Mouse (Mus musculus): ENCODE results near the gene Vwa7.
"Not testable (repeated sequence)": the region's sequence is repeated elsewhere in the genome, so short reads cannot be mapped to it uniquely, and the experiment has no call there.

The Vwa7 gene

DNA sequence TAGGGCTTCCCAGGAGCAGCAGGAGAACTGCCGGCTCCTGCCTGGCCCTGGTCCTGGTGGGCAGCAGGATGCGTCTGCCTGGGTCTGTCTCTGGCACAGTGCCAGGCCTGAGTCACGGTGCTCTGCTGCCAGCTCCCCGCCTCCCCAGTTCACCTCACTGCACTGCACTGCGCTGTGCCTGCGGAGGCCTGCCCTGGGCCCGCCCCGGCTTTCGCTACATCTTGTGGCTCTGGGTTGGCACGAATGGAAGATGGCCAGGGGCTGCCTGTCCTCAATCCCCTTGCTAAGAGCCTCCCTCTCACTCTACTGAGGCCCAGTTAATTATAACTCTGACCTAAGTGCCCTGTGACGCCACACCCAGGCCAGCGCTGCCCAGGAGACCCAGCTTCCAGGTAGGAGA, at the start of gene Vwa7:
Vwa7 (plus strand) TSS at position 204 of the 400 bp plus-strand sequence.
- peak; percentile 60 to 82 for DNase-seq (ENCODE audit: low spot score in 2 of 2)

DNA sequence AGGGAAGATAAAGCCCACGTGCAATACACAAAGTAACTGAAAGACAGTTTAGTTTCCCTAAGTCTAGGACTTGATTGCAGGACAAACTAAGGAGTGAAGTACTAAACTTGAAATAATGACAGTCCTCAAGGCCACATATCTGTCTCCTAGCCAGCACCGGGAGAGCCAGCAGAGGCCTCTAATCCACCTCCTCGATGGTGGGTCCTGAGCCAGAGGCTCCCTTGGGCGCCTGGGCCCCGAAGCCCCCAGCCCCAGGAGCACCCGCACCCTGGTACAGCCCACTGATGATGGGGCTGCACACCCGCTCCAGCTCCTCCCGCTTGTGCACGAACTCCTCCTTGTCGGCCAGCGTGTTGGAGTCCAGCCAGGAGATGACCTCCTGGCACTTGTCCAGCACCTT, 46.6 kb upstream of the Vwa7 start, which contains the start of gene Gm20481:
Gm20481 (plus strand) TSS at position 91 of the 400 bp plus-strand sequence.
- not testable (repeated sequence) for DNase-seq (ENCODE audit: low spot score in 2 of 2)

DNA sequence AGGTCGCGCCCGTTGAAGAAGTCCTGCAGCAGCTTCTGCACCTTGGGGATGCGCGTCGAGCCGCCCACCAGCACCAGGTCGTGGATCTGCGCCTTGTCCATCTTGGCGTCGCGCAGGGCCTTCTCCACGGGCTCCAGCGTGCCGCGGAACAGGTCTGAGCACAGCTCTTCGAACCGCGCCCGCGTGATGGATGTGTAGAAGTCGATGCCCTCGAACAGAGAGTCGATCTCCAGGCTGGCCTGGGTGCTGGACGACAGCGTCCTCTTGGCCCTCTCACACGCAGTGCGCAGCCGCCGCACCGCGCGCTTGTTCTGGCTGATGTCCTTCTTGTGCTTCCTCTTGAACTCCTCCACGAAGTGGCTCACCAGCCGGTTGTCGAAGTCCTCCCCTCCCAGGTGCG, 45.5 kb upstream of the Vwa7 start:
- DNase-seq (ENCODE audit: low spot score in 2 of 2), result not testable (repeated sequence)

DNA sequence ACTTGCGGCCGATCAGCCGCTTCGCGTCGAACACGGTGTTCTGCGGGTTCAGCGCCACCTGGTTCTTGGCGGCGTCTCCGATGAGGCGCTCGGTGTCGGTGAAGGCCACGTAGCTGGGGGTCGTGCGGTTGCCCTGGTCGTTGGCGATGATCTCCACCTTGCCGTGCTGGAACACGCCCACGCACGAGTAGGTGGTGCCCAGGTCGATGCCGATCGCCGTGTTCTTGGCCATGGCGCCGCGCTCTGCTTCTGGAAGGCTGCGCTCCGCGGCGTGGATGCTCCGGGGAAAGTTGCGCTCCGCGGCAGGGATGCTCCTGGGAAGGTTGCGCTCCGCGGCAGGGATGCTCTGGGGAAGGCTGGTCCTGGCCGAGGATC, 44.7 kb upstream of the Vwa7 start:
- not testable (repeated sequence) for DNase-seq (ENCODE audit: low spot score in 2 of 2)

DNA sequence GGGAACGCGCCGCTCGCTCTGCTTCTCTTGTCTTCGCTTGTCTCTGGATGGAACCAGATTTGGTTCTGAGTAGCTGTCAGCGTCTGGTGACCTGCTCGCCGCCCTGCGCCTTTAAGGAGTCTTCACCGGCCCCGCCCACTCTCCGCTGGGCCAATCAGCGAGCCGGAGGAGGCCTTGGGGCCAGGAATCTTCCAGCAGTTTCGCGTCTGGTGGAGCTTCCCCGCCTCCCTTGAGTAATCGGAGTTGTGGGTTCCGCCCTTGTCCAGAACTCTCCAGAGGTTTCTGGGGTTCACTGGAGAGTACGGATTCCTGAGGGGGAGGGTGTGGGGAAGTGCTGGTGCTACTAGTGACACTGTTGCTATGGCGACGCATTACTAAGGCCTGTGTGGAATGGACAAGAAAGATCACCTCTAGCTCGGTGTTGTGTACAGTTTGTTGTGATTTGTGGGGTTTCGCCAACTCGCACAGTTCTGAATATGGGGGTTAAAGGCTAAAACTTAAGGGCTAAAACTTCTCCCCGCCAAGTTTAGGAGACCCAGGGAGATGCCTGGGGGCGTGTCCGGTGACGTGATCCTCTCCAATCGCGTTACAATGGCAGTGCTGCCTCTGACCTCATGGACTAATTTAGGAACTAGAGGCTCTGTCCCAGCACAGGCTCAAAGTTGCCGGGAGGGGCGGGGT, 44.2 kb upstream of the Vwa7 start, which contains the start of the genes Hspa1a and Hspa1l:
Hspa1a (minus strand) TSS at position 88 of the 681 bp plus-strand sequence.
Hspa1l (plus strand) TSS at position 635 of the 681 bp plus-strand sequence.
- peak; percentile 39 to 56 for DNase-seq (ENCODE audit: low spot score in 2 of 2)

DNA sequence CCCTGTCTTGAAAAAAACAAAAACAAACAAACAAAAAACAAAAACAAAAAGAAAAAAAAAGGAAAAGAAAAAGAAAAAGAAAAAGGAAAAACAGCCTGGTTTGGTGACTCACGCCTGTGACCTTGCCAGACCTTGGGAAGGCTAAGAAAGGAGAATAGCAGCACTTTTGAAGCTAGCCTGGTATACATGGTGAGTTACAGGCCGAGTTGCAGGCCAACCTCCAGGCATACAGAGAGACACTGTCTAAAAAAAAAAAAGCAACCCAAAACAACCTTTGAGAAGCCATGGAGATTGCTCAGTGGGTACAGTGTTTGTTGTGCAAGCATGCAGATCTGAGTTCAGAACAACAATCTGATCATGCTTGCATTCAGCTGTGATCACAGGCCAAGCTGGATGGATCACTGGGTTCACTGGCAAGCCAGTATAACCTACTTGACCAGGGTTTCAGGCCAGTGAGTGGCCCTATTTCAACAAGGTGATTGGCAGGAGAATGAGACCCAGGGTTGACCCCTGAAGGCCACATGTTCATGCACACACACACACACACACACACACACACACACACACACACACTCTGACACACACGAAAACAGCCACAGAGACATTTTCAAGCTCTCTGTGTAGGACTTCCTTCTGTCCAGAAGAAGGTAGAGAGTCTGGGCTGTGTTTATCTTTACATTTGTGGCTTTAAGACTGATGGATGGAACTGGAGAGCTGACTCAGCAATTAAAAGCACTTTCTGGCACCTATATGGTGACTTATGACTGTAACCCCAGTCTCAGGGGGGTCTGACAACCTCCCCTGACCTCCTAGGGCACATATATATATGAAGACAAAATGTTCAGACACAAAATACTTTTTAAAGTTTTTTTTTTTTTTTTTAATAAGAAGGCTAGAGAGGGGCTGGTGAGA, 40.5 kb upstream of the Vwa7 start:
- no peak for DNase-seq (ENCODE audit: low spot score in 2 of 2)

DNA sequence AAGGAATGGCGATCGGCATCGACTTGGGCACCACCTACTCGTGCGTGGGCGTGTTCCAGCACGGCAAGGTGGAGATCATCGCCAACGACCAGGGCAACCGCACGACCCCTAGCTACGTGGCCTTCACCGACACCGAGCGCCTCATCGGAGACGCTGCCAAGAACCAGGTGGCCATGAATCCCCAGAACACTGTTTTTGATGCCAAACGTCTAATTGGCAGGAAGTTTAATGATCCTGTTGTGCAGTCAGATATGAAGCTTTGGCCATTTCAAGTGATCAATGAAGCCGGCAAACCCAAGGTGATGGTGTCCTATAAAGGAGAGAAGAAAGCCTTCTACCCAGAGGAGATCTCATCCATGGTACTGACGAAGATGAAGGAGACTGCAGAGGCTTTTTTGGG, 39.4 kb upstream of the Vwa7 start:
- no peak for DNase-seq (ENCODE audit: low spot score in 2 of 2)

DNA sequence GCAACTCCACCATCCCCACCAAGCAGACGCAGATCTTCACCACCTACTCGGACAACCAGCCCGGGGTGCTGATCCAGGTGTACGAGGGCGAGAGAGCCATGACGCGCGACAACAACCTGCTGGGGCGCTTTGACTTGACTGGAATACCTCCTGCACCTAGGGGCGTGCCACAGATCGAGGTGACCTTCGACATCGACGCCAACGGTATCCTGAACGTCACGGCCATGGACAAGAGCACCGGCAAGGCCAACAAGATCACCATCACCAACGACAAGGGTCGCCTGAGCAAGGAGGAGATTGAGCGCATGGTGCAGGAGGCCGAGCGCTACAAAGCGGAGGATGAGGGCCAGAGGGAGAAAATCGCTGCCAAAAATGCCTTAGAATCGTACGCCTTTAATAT, 38.1 kb upstream of the Vwa7 start:
- DNase-seq (ENCODE audit: low spot score in 2 of 2), result no peak

DNA sequence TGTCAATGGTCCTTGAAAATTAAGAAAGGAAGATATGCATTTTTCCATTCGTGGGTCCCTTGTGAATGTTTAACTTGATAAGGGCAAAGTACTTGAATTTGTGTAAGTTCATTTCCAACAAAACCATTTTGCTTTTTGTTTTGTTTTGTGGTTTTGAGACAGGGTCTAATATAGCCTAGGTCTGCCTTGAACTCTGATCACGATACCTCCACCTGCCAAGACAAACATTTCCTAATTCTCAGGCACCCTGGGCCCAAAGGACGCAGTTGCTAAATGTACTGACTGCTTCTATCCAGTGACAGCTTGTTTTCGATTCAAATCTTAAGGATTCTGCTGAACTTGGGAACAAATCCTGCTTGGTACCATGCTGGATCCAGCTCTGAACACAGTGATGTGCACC, 36.7 kb upstream of the Vwa7 start:
- no peak for DNase-seq (ENCODE audit: low spot score in 2 of 2)

DNA sequence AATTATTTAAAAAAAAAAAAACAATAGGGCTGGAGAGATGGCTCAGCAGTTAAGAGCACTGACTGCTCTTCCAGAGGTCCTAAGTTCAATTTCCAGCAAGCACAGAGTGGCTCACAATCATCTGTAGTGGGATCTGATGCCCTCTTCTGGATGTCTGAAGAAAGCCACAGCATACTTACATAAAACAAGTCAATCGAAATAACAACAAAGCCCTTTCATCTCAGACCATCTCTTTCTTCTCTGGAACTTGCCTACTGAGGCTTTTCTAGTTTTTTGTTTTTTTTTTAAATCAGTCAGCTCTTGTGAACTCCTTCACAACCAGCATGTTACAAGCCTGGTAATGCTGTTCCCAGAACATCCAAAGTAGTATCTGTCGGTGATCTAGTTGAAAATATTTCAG, 35.7 kb upstream of the Vwa7 start:
- no peak for DNase-seq (ENCODE audit: low spot score in 2 of 2)

DNA sequence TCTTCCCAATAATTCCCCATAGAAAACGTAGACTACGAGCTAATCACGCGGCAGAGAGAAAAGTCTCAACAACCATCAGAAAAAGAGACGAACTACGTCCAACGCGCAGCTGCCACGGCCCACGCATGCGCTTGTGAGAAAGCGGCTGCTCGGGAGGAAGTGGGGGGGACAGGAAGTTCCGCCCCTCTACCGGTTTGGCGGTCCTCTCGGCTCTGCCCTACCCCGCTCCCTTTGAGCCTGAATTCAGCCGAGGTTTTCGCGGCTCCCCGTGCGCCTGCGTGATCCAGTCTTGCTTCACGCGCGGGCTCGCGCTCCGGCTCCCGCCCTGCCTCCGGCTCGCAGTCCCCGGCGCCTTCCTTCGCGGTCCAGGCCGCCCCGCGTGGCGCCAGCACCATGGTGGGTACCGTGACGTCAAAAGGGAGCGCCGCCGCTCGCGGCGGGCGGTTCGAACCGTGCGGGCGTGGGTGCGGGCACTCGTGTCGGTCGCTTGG, 34.6 kb upstream of the Vwa7 start, which contains the start of gene Lsm2:
Lsm2 (plus strand) TSS at position 173 of the 491 bp plus-strand sequence.
- DNase-seq (ENCODE audit: low spot score in 2 of 2), result peak; percentile 58 to 81

DNA sequence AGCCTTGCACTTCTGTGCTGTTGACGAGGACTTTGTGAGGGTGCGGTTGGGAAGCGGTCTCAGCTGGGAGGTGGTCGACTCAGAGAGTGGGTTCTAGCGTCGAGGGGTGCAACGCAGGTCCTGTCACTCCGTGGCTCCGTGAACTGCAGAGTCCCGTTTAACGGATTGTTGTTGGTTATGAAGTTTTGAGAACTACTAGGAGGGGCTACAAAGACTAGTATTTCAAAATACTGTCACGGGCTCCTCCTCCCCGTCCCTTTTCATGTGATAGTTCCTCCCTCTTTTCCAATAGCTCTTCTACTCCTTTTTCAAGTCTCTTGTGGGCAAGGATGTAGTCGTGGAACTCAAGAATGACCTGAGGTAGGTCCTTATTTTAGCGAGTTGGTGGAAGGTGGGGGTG, 34.1 kb upstream of the Vwa7 start:
- DNase-seq (ENCODE audit: low spot score in 2 of 2), result no peak

DNA sequence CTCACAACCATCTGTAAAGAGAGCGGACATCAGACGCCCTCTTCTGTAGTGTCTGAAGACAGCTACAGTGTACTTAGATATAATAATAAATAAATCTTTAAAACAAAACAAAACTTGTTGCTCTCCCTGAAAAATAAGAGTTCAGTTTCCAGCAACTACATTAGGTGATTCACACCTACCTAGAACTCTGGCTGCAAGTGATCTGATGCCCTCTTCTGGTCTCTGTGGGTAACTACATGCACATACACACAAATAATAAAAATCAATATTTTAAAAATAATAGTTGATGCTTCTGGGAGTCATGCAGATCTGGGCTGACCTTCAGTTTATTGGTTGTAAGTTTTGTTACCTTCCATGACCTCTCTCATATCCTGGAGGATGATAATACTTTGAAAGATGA, 32.2 kb upstream of the Vwa7 start:
- no peak for DNase-seq (ENCODE audit: low spot score in 2 of 2)

DNA sequence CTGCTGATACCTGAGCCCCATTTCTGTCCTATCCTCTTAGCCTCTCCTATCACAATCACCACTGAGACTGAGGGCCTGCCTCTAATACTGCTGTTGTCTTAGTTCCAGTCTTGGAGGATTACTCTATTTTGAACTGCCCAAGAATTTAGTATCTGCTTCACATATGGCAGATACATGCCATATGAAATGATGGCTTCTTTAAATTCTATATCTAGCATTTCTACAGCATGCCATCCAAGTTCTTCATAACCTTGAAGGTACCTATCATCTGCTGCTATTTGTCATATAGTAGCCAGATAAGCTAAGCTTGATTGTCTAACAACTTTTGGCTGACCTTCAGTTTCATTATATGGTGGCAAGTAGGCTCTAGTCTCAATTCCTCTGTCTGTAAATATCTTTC, 21.6 kb upstream of the Vwa7 start:
- no peak for DNase-seq (ENCODE audit: low spot score in 2 of 2)

DNA sequence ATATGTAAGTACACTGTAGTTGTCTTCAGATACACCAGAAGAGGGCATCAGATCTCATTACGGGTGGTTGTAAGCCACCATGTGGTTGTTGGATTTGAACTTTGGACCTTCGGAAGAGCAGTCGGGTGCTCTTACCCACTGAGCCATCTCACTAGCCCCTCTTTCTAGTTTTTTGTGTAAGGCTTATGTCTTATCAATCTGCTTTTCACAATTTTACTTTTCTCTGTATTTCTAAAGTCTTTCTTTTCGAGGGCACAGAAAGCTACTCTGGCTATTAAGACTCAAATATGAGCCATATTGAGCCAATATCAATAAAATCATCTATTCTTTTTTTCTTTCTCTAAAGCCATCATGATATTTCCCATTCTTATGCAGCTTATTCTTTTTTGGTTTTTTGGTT, 21.2 kb upstream of the Vwa7 start:
- DNase-seq (ENCODE audit: low spot score in 2 of 2), result not testable (repeated sequence)

DNA sequence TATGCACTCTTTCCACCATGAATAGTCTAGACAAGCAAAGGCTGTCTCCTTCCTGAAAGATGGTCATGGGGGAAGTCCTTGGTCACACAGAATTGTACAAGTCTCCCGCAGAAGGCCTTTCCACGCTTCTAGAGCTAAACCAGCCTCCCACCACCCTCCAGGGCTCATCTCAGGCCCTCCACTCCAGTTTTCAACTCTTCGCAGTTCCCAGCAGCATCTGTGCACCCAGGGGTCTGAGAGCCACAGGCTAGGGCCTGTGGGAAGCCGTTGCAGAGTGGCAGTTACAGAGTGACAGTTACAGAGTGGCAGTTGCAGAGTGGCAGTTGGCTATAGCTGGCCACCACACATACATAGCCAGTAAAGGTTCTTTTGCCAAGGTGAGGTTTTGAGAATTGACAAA, 20.5 kb upstream of the Vwa7 start:
- not testable (repeated sequence) for DNase-seq (ENCODE audit: low spot score in 2 of 2)

DNA sequence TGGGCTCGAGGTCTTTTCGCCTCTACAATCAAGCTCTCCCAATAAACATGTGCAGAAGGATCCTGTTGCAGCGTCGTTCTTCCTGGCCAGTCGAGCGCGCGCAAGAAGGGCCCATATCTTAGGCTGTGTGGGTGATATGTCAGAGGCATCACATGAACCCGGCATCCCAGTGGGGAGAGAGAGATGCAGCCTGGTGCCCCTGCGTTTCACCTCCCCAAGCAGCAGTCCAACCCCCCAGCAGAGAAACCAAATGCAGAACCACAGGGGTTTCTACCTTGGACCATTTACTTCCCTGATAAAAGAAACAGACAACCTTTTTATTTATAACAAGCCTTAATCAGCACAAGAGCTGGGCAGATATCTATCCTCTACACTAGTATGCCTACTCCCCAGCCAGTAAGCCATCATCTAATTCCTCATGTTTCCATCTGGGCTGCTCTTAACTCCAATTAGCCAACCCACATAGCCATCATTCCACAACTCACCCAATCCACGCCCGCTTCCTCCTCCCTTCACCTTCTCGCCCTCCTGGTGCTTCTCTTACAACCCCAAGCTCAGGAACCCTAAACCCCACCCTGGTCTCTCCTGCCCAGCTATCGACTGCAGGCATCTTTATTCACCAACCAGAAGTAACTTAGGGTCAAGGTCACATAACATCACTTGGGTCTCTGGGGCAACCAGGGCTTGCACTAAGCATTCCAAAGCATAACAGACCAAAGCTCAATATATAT, 19.8 kb upstream of the Vwa7 start:
- DNase-seq (ENCODE audit: low spot score in 2 of 2), result no peak

DNA sequence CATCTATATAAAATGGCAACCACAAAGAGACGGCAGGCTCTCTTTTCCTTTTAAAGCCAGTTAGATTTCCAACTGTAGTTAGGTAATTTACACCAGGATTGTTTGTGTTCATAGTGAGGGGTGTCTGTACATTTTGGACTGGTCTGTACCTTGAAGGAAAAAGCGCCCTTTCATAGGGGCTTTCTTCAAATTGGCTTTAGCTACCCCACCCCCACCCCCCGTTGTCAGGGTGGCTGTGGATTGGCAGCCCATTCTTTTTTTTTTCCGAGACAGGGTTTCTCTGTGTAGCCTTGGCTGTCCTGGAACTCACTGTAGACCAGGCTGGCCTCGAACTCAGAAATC, 19.3 kb upstream of the Vwa7 start:
- no peak for DNase-seq (ENCODE audit: low spot score in 2 of 2)

DNA sequence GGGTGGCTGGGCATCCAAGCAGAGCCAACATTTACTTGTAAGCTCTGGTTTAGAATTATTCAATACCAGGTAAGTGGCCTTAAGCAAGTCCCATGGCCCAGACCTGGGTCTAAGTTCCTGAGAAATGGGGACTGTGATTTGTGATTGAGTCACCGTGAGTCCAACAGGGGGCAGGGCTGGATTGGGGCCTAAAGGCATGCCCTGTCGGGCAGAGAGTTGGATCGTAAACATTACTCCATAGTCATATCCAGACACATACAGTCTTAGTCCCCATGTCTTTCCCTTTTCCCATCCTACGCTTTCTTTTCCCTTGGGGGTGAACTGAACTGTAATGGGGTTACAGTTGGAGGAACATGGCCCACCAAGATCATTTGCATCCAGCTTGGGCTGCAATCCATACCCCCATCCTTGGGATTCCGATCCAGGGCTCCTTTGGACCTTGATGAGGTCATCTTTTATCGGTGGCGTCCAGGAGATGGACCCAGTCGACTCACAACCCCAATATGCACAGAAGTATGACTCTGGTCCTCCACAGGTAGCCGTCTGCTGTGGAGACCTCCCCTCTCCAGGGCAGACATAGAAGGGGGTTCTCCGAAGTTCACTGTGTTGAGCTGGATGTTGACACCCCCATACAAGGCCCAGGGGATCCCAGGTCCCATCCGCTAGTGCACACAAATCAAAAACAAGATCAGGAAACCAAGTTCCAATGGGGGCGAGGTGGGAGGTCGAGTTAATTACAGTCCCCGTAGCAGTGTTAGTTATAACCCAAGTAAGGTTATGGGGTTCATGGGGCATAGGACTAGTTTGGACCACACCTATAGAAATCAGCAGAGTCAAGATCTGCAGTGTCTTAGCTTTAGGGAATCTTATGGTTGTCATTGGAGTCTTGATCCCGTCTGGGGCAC, 17.6 kb upstream of the Vwa7 start:
- DNase-seq (ENCODE audit: low spot score in 2 of 2), result no peak

DNA sequence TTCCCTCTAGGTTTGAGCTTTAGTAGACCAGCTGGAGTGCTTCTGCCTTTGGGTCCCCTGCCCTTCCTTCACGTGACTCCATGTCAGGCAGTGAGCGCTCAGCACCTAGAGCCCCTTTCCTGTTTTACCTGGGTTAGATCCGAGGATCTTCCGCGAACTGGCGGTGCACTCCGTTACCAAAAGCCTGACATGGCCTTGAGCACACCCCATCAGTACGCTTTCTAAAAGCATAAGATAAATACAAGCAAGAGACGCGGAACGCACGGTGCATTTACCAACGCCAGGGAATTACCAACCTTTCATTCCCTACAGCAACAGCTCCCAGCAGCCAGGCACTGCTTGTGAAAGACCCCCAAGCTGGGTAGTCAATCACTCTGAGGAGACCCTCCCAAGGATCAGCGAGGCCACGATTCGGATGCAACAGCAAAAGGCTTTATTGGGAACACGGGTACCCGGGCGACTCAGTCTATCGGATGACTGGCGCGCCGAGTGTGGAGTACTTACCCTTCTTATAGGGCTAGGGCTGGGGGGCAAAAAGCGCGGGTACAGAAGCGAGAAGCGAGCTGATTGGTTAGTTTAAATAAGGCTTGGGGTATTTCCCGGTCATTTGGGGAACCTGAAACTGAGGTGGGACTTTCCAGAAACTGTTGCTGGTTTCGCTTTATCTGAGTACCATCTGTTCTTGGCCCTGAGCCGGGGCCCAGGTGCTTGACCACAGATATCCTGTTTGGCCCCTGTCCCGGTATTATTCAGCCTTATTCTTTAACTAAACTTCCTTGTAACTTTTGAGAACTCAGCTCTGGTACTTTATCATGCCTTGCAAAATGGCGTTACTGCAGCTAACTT, 16.3 kb upstream of the Vwa7 start:
- not testable (repeated sequence) for DNase-seq (ENCODE audit: low spot score in 2 of 2)
